9 mouse cellular contexts compared by ENCODE assay signal in genomic region chr12:53146460-53147050, GRCm38 (mm10).
DNase-seq lines count a peak whose midpoint lies in the region; ATAC-seq and TF ChIP-seq lines count a peak whose summit lies in the region.
"Had no signal": no experiment of that assay in that cellular context is flagged by ENCODE, and none has a peak within 500 bp of the region (broad histone marks: within the 10 kb centered on the region; RNA-seq: fewer than 3 reads in every experiment).

No protein-coding gene starts in this region.

- no peak overlapping the region for H3K27ac ChIP-seq in lung, embryonic 14.5 days (ENCODE audit: low read depth)
- H3K27ac ChIP-seq in forebrain, postnatal 0 days (ENCODE audit: low read depth, low read length), result no peak overlapping the region
- no peak overlapping the region for H3K27ac ChIP-seq in liver, embryonic 12.5 days
- H3K27ac ChIP-seq: limb, embryonic 13.5 days had no signal

- H3K27me3 ChIP-seq in lung, embryonic 14.5 days (ENCODE audit: insufficient read depth, low read length), result no peaks in the 10 kb centered on the region
- no peaks in the 10 kb centered on the region for H3K27me3 ChIP-seq in forebrain, postnatal 0 days (ENCODE audit: insufficient read depth, low read length)
- H3K27me3 ChIP-seq in liver, embryonic 12.5 days (replicated peaks), result no peaks in the 10 kb centered on the region
- H3K27me3 ChIP-seq: limb, embryonic 13.5 days had no signal

- H3K36me3 ChIP-seq in lung, embryonic 14.5 days (ENCODE audit: insufficient read depth), result no peaks in the 10 kb centered on the region
- peaks cover 10% of the 10 kb centered on the region for H3K36me3 ChIP-seq in forebrain, postnatal 0 days (ENCODE audit: insufficient read depth)
- no peaks in the 10 kb centered on the region for H3K36me3 ChIP-seq in liver, embryonic 12.5 days
- H3K36me3 ChIP-seq: limb, embryonic 13.5 days had no signal

- no peaks in the 10 kb centered on the region for H3K9me3 ChIP-seq in lung, embryonic 14.5 days (ENCODE audit: low read depth, low read length)
- H3K9me3 ChIP-seq in forebrain, postnatal 0 days (ENCODE audit: low read length), result no peaks in the 10 kb centered on the region
- H3K9me3 ChIP-seq in liver, embryonic 12.5 days (replicated peaks), result no peaks in the 10 kb centered on the region

- peak; percentile 35; the same call in 1 of the 2 replicates for ATAC-seq in lung, embryonic 14.5 days (ENCODE audit: insufficient read depth)
- peak; percentile 83 for ATAC-seq in forebrain, postnatal 0 days
- no peak for ATAC-seq in liver, embryonic 12.5 days

- DNase-seq in cerebellum, adult 18-20 months, result peak; percentile 27 to 32
- no peak for DNase-seq in cerebellum, adult 11-12 months
- peak; percentile 57 for DNase-seq in lung, embryonic 14.5 days
- no peak for DNase-seq in lung, postnatal 36 days
- DNase-seq in forebrain, postnatal 0 days, result peak; percentile 71
- peak; percentile 67 for DNase-seq in right cerebral cortex, adult 18-20 months
- DNase-seq in testis, postnatal 14 days (ENCODE audit: low spot score), result no peak

- H3K4me2 ChIP-seq in lung, embryonic 14.5 days, result no peak overlapping the region
- H3K4me2 ChIP-seq in forebrain, postnatal 0 days (ENCODE audit: low read depth), result no peak overlapping the region
- H3K4me2 ChIP-seq in liver, embryonic 12.5 days, result no peak overlapping the region
- H3K4me2 ChIP-seq: limb, embryonic 13.5 days had no signal

- no peak for TF ChIP-seq CTCF in lung, embryonic 14.5 days (IDR thresholded peaks at IDR 0.05; ENCODE audit: low read depth)
- no peak for TF ChIP-seq CTCF in forebrain, postnatal 0 days (IDR thresholded peaks at IDR 0.05; ENCODE audit: low read depth)

- H3K9ac ChIP-seq in lung, embryonic 14.5 days, result no peak overlapping the region
- H3K9ac ChIP-seq in forebrain, postnatal 0 days, result no peak overlapping the region
- no peak overlapping the region for H3K9ac ChIP-seq in liver, embryonic 12.5 days
- H3K9ac ChIP-seq: limb, embryonic 13.5 days had no signal

- 27% methylated on average over 11 of the region's 11 CpGs for WGBS in lung, embryonic 14.5 days
- 44% methylated on average over 11 of the region's 11 CpGs for WGBS in forebrain, postnatal 0 days
- WGBS in liver, embryonic 12.5 days (ENCODE audit: insufficient replicate concordance), result 41% methylated on average over 11 of the region's 11 CpGs

- H3K4me1 ChIP-seq in lung, embryonic 14.5 days (ENCODE audit: insufficient read depth), result no peaks in the 10 kb centered on the region
- H3K4me1 ChIP-seq in forebrain, postnatal 0 days (ENCODE audit: insufficient read depth), result no peaks in the 10 kb centered on the region
- H3K4me1 ChIP-seq in liver, embryonic 12.5 days, result peaks cover 5% of the 10 kb centered on the region; the same call in 1 of the 2 replicates
- H3K4me1 ChIP-seq: limb, embryonic 13.5 days had no signal

- no peak overlapping the region for H3K4me3 ChIP-seq in lung, embryonic 14.5 days (ENCODE audit: low read depth, low read length)
- no peak overlapping the region for H3K4me3 ChIP-seq in forebrain, postnatal 0 days (ENCODE audit: low read depth, low read length)
- H3K4me3 ChIP-seq in liver, embryonic 12.5 days, result no peak overlapping the region
- H3K4me3 ChIP-seq: limb, embryonic 13.5 days had no signal

Comparison
In these comparisons a context has a peak if more than half of its experiments do, and no peak if none do; other contexts are left out.
1. DNase-seq: peak in cerebellum, adult 18-20 months (2 of 2), lung, embryonic 14.5 days (single experiment), forebrain, postnatal 0 days (single experiment) and right cerebral cortex, adult 18-20 months (single experiment); none in cerebellum, adult 11-12 months (single experiment), lung, postnatal 36 days (single experiment) and testis, postnatal 14 days (single experiment).